Mouse (Mus musculus) liver, embryonic 11.5 days (tissue): ENCODE data around the gene Gm9844. TPM values are rescaled to one million over a fixed set of nuclear protein-coding genes. Genes with fewer than 3 reads are reported as not detected.

ENCODE experiments used
- ATAC-seq: fragments of 200-750 bp; cut with Nextera tagmentation; replicated peaks from 2 replicates; pipeline ENCODE4 v1.8.0; 2017; ENCODE audit warnings: moderate number of reproducible peaks, mild to moderate bottlenecking, moderate TSS enrichment, moderate library complexity; ENCODE audit not compliant: low FRiP score
- DNase-seq: peaks from one replicate; pipeline ENCODE4 v3.0.0-alpha.2; 2017; ENCODE audit warnings: low spot score
- H3K27ac ChIP-seq: fragments of 300-500 bp; sonication (generic); 2 replicates; pipeline ENCODE4 v1.5.1; 2014; ENCODE audit warnings: mild to moderate bottlenecking, low read depth, low read length, control low read depth
- H3K27me3 ChIP-seq: fragments of 300-500 bp; sonication (generic); replicated peaks from 2 replicates; pipeline ENCODE4 v1.6.1; 2014; ENCODE audit warnings: low read length, mixed read lengths; ENCODE audit not compliant: control insufficient read depth, insufficient read depth
- H3K36me3 ChIP-seq: fragments of 300-500 bp; sonication (generic); 2 replicates; pipeline ENCODE4 v1.6.1; 2014; ENCODE audit warnings: mild to moderate bottlenecking, low read length, moderate library complexity, mixed read lengths; ENCODE audit not compliant: control insufficient read depth, insufficient read depth
- H3K4me1 ChIP-seq: fragments of 300-500 bp; sonication (generic); replicated peaks from 2 replicates; pipeline ENCODE4 v1.6.1; 2014; ENCODE audit warnings: low read length, mixed read lengths; ENCODE audit not compliant: control insufficient read depth, insufficient read depth
- H3K4me2 ChIP-seq: fragments of 300-500 bp; sonication (generic); 2 replicates; pipeline ENCODE4 v1.6.1; 2014; ENCODE audit warnings: mild to moderate bottlenecking, control low read depth, moderate library complexity
- H3K4me3 ChIP-seq: fragments of 300-500 bp; sonication (generic); 2 replicates; pipeline ENCODE4 v1.5.1; 2014; ENCODE audit warnings: low read depth, low read length, control low read depth
- H3K9ac ChIP-seq: fragments of 300-500 bp; sonication (generic); 2 replicates; pipeline ENCODE4 v1.6.1; 2014; ENCODE audit warnings: low read depth, low read length, control low read depth
- H3K9me3 ChIP-seq: fragments of 300-500 bp; sonication (generic); 2 replicates; pipeline ENCODE4 v1.6.1; 2016; ENCODE audit warnings: low read length, inconsistent platforms, mixed read lengths; ENCODE audit not compliant: control insufficient read depth
- WGBS: fragments of 180-500 bp; shearing (Covaris S2); extraction: QIAGEN DNeasy Blood & Tissue Kit; methylation state at CpG from one replicate; pipeline ENCODE4 v1.1.7; 2014; 5-methylcytosine and 5-hydroxymethylcytosine counted together
- polyA plus RNA-seq: library from polyadenylated mRNA; unstranded; fragments of >200 nt; fragmentation: Nextera tagmentation; extraction: Ambion mirVana; gene quantifications from 2 replicates; pipeline ENCODE4 v1.2.1, GENCODE M21; 2014

Gene Gm9844
- polyA plus RNA-seq, 1 experiment from 2014 or later: 5.8 TPM

GRCm38 (mm10) chr7:24882416-24883199 lies 20.6 kb downstream of the Gm9844 start:
- ATAC-seq: no peak
- Histone ChIP-seq H3K4me2 (no peak overlapping the region), H3K9me3 (no peaks in the 10 kb centered on the region), H3K27ac (no peak overlapping the region), H3K36me3 (peaks cover 24% of the 10 kb centered on the region), H3K9ac (no peak overlapping the region), H3K4me1 (peaks cover 20% of the 10 kb centered on the region), H3K4me3 (no peak overlapping the region), H3K27me3 (no peaks in the 10 kb centered on the region)
- DNase-seq: no peak
- 90% methylated on average over 9 of the region's 9 CpGs for WGBS

DNA sequence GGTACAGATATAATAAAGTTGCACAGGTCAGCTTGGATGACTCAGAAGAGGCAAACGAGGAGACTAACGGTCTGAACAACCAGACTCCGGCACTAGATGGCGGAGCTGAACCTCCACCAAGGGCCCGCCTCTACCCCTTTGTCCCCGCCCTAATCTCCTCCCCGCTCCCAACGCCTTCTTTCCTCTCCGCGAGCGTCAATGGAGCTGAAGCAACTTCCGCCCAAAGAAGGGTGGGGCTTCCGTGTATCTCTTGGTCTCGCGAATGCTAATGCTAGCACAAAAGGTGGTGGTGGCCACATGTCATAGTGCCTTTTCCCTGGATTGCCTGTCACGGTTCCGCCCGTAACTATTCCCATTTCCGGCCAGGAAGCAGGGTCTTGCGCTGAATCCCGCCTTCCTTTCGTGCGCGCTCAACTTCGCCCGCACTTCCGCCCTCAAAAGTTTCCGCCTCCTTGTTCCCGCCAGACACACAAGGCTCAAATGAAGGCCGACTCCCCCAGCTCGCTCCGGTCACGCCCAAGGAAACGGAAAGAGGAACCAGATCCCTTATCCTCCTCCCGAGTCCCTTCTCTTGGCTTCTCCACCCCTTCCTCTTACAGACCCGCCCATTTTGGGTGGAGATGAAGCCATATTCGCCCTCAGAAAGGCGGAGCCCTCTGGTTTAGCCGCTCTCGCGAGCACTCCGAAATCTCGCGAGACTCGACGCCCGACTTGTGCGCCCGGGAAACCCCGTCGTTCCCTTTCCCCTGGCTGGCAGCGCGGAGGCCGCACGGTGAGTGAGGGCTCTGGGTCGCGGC lies 22.1 kb downstream of the Gm9844 start, which contains the start of gene Rps19:
Gene Rps19, plus strand, starts transcription at position 476 of the 797 bp plus-strand sequence.
- H3K9ac ChIP-seq: peak within 1 kb of the TSS; percentile 100
- peak; percentile 93 for ATAC-seq
- H3K27me3 ChIP-seq: no peaks in the 10 kb centered on the region
- no peaks in the 10 kb centered on the region for H3K9me3 ChIP-seq
- under 1% methylated on average over 57 of the region's 57 CpGs for WGBS
- H3K36me3 ChIP-seq: peaks cover 39% of the 10 kb centered on the region
- DNase-seq: peak; percentile 96
- H3K4me3 ChIP-seq: peak within 1 kb of the TSS; percentile 100
- peaks cover 27% of the 10 kb centered on the region for H3K4me1 ChIP-seq
- H3K4me2 ChIP-seq: peak within 1 kb of the TSS; percentile 83
- peak within 1 kb of the TSS; percentile 95 for H3K27ac ChIP-seq

DNA sequence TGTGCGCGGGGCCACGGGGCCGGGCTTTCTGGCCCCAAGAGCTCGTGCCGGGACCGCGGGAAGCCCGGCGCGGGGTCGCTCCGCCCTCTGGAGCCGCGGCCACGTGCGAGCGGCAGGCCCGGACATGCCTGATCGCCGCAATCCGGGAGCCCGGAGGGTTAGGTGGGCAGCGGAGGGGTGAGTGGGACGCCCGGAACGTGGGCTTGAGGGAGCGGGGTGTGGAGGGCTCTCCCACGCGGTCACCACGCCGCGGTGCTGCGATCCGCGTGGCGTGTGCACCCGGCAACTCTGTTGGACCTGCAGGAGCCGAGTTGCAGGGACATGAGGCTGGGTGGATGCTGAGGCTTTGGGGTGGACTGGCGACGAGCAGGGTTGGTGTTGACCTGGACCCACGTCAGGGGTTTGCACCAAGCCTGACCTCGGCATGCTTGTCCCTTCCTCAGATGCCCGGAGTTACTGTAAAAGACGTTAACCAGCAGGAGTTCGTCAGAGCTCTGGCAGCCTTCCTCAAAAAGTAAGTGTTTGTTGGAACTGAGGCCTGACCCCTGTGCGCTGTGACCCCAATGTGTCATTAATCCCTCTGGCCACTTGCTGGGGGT lies 22.8 kb downstream of the Gm9844 start:
- Histone ChIP-seq H3K36me3 (peaks cover 46% of the 10 kb centered on the region), H3K4me2 (peak overlapping the region; percentile 83), H3K9ac (peak overlapping the region; percentile 100), H3K4me3 (peak overlapping the region; percentile 100), H3K9me3 (no peaks in the 10 kb centered on the region), H3K27ac (peak overlapping the region; percentile 95), H3K27me3 (no peaks in the 10 kb centered on the region), H3K4me1 (peaks cover 27% of the 10 kb centered on the region)
- DNase-seq (no peak), ATAC-seq (peak; percentile 1; the same call in 1 of the 2 replicates)
- WGBS: under 1% methylated on average over 47 of the region's 47 CpGs

DNA sequence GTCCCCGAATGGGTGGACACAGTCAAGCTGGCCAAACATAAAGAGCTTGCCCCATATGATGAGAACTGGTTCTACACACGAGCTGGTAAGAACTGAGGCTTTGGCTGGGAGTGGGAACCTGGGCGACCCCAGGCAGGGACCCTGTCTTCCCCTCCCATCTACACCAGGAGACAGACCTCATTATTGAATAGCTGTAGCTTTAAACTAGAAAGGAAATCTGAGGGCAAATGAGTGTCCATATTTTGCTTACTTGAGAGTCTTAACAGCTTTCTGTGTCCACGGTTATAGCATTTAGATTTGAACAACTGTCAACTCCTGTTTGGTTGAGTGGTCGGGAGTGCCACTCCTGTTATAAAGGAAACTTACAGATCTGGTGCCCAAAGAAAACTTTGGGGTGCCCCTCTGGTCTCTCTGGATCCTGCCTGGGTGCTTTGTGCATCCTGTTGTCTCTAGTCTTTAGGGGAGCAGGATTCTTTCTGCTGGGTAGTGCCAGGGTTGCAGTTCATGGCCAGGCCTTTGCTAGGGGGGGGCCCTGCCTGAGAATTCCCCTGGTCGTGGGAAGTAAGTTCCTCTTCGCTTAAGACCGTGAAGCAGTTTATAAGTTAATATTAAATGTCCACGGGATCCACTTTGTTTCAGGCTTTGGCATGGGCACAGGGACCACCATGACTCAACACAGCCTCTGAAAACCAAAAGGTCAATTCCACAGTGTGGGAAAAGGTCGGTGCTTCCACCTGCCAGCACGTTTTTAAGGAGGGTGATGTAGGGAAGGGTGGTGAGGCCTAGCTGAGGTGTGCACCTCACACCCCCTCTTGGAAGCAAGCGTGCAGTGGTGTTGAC lies 23.7 kb downstream of the Gm9844 start:
- 25% methylated on average over 12 of the region's 12 CpGs for WGBS
- H3K9ac ChIP-seq: peak overlapping the region; percentile 100
- H3K4me3 ChIP-seq: peak overlapping the region; percentile 100
- H3K27me3 ChIP-seq: no peaks in the 10 kb centered on the region
- H3K36me3 ChIP-seq: peaks cover 49% of the 10 kb centered on the region
- no peak for DNase-seq
- peak overlapping the region; percentile 83 for H3K4me2 ChIP-seq
- peaks cover 27% of the 10 kb centered on the region for H3K4me1 ChIP-seq
- ATAC-seq: no peak
- no peaks in the 10 kb centered on the region for H3K9me3 ChIP-seq
- peak overlapping the region; percentile 95 for H3K27ac ChIP-seq

DNA sequence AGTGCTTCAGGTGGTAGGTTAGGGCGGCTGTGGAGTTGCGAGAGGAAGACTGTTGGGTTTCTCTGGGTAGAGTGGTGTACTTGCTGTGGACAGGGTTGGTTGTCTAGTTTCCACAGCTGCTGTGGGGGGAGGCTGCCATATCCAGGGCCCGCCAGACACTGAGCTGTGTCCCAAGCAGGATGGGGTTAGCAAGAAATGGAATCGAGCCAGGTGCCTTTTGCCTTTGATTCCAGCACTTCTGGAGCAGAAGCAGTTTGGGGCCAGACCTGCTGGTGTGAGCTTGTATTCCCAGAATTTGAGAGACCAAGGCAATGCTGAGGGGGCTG lies 24.3 kb downstream of the Gm9844 start:
- no peaks in the 10 kb centered on the region for H3K9me3 ChIP-seq
- peaks cover 27% of the 10 kb centered on the region for H3K4me1 ChIP-seq

DNA sequence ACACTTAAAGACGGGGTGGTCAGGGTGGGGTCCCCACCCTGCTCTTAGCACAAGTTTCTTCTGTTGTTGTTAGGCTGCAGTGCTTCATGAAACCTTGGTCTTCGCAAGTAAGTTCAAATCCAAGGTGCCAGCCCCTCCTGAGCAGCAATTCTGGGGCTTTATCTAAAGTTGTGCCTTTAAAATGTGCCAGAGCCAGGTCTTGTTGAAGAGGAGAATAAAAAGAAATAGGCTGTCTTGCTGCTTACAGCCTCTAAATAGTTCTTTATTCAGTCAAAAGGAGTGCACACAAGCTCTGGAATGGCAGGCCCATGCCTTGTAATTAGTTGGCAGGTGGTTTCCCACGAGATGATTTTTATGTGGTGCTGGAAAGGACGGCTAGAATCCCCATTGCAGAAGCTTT lies 25.1 kb downstream of the Gm9844 start:
- peak overlapping the region; percentile 83 for H3K4me2 ChIP-seq
- H3K9me3 ChIP-seq: no peaks in the 10 kb centered on the region
- peak overlapping the region; percentile 95 for H3K27ac ChIP-seq
- H3K36me3 ChIP-seq: peaks cover 49% of the 10 kb centered on the region
- H3K4me3 ChIP-seq: peak overlapping the region; percentile 100
- no peaks in the 10 kb centered on the region for H3K27me3 ChIP-seq
- 72% methylated on average over 4 of the region's 4 CpGs for WGBS
- peak overlapping the region; percentile 100 for H3K9ac ChIP-seq
- DNase-seq (no peak), ATAC-seq (no peak)
- peaks cover 27% of the 10 kb centered on the region for H3K4me1 ChIP-seq

More for the DNA sequence above, 24.3 kb downstream of the Gm9844 start:
- peaks cover 49% of the 10 kb centered on the region for H3K36me3 ChIP-seq
- H3K4me2 ChIP-seq: peak overlapping the region; percentile 83
- WGBS: 43% methylated on average over 4 of the region's 4 CpGs
- H3K27me3 ChIP-seq: no peaks in the 10 kb centered on the region
- peak overlapping the region; percentile 100 for H3K9ac ChIP-seq
- DNase-seq (peak; percentile 46), ATAC-seq (no peak)
- peak overlapping the region; percentile 95 for H3K27ac ChIP-seq
- peak overlapping the region; percentile 100 for H3K4me3 ChIP-seq

DNA sequence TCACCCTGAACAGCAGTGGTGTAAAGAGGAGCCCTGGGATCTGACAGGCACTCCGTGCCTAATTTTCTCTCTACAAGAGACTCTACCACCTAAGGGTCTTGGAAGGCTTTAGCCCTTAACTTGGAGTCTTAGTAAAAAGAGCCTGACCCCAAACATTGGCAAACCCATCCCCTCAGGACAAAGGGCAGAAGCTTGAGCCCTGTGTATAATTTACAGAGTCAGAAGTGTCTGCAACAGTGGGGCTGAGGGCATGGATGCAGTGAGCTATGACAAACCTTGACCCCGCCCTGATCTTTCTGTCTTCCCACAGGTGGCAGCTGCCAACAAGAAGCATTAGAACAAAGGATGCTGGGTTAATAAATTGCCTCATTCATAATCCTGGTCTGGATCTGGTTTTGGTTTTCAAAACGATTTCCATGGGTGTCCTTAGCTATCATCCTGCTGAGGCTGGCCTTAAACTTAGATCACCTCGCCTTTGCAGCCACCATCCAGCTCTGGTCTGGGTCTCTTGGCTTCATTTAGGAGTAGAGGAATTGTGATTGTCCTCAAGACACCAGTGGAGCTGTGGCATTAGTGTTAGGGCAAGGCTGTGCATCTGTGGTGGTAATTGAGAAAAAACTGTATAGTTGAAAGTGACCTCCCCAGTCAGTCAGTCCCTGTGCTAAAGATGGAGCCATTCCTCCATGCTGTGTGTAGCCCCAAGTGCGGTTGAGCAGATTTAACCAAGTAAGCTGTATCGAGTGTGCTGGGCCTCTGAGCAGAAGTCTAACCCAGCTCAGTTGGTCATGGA lies 27.6 kb downstream of the Gm9844 start:
- Histone ChIP-seq H3K27ac (no peak overlapping the region), H3K4me3 (no peak overlapping the region), H3K9ac (no peak overlapping the region), H3K4me1 (peaks cover 27% of the 10 kb centered on the region), H3K9me3 (no peaks in the 10 kb centered on the region), H3K27me3 (no peaks in the 10 kb centered on the region), H3K36me3 (peaks cover 49% of the 10 kb centered on the region), H3K4me2 (no peak overlapping the region)
- 86% methylated on average over 6 of the region's 6 CpGs for WGBS
- peak; percentile 38 for DNase-seq
- ATAC-seq: peak; percentile 14; the same call in 1 of the 2 replicates
